Mouse (Mus musculus): ENCODE data around the gene Eif3k. TPM values are rescaled to one million over a fixed set of nuclear protein-coding genes. Genes with fewer than 3 reads are reported as not detected.

Gene Eif3k
- 182 and 191 TPM in 2 replicates for polyA plus RNA-seq (2012)

DNA sequence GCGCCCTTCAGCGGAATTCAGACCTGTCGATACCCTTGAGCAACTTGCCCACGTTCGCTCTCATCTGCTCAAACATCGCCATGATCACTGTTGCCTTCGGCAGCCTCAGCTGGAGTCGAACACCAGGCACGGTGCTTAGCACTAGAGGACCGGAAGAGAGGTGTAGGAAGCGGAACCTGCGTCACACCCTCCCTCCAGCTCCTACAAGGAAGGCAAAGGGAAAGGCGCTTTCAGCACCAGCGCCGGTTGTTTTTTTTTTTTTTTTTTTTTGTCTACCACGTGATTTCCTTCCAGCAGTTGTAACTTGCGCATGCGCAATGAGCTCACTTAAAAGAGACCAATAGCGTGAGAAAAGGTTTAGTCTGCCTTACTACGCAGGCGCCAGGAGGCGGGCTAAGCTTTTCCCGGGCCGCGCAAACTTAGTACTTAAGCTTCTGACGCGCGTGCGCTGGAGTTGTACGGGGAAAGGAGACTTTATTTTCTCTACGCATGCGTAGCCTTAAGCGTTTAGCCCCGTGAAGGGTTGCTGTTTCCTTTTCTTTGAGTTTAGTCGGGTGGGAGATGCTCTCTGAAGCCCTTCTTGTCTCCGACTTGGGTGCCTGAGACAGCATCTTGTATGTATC lies at the start of gene Eif3k, which contains the start of gene Map4k1:
Eif3k (minus strand) TSS at position 214 of the 623 bp plus-strand sequence.
Map4k1 (plus strand) TSS at position 400 of the 623 bp plus-strand sequence.

DNA sequence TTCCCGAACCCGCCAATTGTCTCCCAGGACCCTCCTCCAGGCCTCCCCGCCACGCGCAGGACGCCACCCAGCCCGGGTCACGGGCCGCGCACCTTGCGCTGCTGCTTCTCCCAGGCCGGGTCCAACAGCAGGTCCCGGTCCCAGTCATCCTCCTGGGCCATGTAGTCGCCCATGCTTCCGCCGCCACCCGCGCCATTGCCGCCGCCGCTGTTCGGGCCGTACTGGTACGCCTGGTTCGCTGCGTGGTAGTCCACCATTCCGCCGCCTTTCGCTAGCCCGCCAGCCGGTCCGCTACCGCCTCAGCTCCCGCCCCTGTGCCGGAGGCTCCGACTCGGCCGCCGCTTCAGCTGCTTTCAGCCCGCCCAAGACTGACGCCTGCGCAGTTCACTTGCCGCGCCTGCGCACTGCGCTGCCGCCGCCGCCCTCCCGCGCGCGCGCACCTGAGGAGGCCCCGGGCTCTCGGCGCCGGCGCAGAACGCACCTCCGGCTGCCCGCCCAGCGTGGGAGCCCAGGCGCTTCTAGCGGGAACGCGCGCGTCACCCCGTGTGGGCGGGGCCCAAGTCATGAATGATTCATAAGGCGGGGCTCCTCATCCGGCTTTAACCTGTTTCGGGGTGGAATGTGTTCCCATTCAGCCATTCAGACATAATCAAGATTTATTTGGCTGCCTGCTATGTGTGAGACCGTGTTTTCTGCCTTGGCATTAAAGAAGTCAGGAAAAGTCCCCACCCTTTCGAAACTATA lies 19.6 kb downstream of the Eif3k start, which contains the start of gene Actn4:
Actn4 (minus strand) TSS at position 414 of the 744 bp plus-strand sequence.

Other genes with a start within 250 kb of the Eif3k start
- gene Mrps12, start 240.0 kb downstream of the Eif3k start, polyA plus RNA-seq (2012): 279 and 329 TPM in 2 replicates
- 46.8 and 59.0 TPM in 2 replicates for gene Sars2, start 239.9 kb downstream of the Eif3k start, polyA plus RNA-seq (2012)
- gene Ccer2, start 225.7 kb downstream of the Eif3k start, polyA plus RNA-seq (2012): not detected in 2 replicates
- 169 and 196 TPM in 2 replicates for gene Sirt2, start 215.1 kb downstream of the Eif3k start, polyA plus RNA-seq (2012)
- gene Nfkbib, start 214.4 kb downstream of the Eif3k start, polyA plus RNA-seq (2012): 199 and 221 TPM in 2 replicates
- gene Rinl, start 192.9 kb downstream of the Eif3k start, polyA plus RNA-seq (2012): 81.2 and 117 TPM in 2 replicates
- gene Hnrnpl, start 173.3 kb downstream of the Eif3k start, polyA plus RNA-seq (2012): 401 and 425 TPM in 2 replicates
- gene Ech1, start 156.6 kb downstream of the Eif3k start, polyA plus RNA-seq (2012): 29.7 and 33.0 TPM in 2 replicates
- 1.2 and 3.4 TPM in 2 replicates for gene Lgals4, start 148.0 kb downstream of the Eif3k start, polyA plus RNA-seq (2012)
- gene Lgals7, start 118.0 kb downstream of the Eif3k start, polyA plus RNA-seq (2012): 0.29 and 0.53 TPM in 2 replicates
- gene Capn12, start 100.4 kb downstream of the Eif3k start, polyA plus RNA-seq (2012): not detected in 2 replicates
- 339 and 350 TPM in 2 replicates for gene Actn4, start 19.5 kb downstream of the Eif3k start, polyA plus RNA-seq (2012)
- gene Map4k1, start 186 bp upstream of the Eif3k start, polyA plus RNA-seq (2012): 292 and 327 TPM in 2 replicates
- gene Ryr1, start 143.3 kb upstream of the Eif3k start, polyA plus RNA-seq (2012): 0.24 and 0.67 TPM in 2 replicates
- 5.7 and 9.4 TPM in 2 replicates for gene Rasgrp4, start 153.0 kb upstream of the Eif3k start, polyA plus RNA-seq (2012)
- gene Fam98c, start 174.4 kb upstream of the Eif3k start, polyA plus RNA-seq (2012): 99.1 and 138 TPM in 2 replicates
- 9.7 and 10.7 TPM in 2 replicates for gene Ggn, start 188.3 kb upstream of the Eif3k start, polyA plus RNA-seq (2012)
- gene Spred3, start 188.5 kb upstream of the Eif3k start, polyA plus RNA-seq (2012): 4.1 and 6.0 TPM in 2 replicates
- gene Psmd8, start 198.8 kb upstream of the Eif3k start, polyA plus RNA-seq (2012): 136 and 148 TPM in 2 replicates
- 0.03 TPM in 1 of 2 replicates, not detected in the other for gene Catsperg1, start 232.2 kb upstream of the Eif3k start, polyA plus RNA-seq (2012)